Mouse (Mus musculus) bone marrow macrophage, adult 2 months (primary cell): ENCODE measurements around the gene Mlxip. TPM values are rescaled to one million over a fixed set of nuclear protein-coding genes. Genes with fewer than 3 reads are reported as not detected.

Experiments
- H3K27ac ChIP-seq: 2 replicates; pipeline ENCODE4 v1.5.1; 2012; ENCODE audit warnings: low read depth, low read length; ENCODE audit not compliant: insufficient read depth
- H3K4me1 ChIP-seq: 2 replicates; pipeline ENCODE4 v1.6.1; 2012; ENCODE audit warnings: low read length; ENCODE audit not compliant: control insufficient read depth, insufficient read depth
- H3K4me3 ChIP-seq: 2 replicates; pipeline ENCODE4 v1.5.1; 2012; ENCODE audit warnings: mild to moderate bottlenecking, low read length, moderate library complexity; ENCODE audit not compliant: insufficient read depth
- CTCF ChIP-seq: IDR thresholded peaks from 2 replicates; pipeline ENCODE4 v1.5.1; 2012; ENCODE audit warnings: low read depth, mild to moderate bottlenecking, low read length, moderate library complexity
- POLR2A ChIP-seq: IDR thresholded peaks from 2 replicates; pipeline ENCODE4 v1.6.1; 2012; ENCODE audit warnings: mild to moderate bottlenecking, low read depth, low read length, borderline replicate concordance
- polyA plus RNA-seq: library from polyadenylated mRNA; stranded (reverse); fragments of >200 nt; gene quantifications from 2 replicates; pipeline ENCODE4 v1.2.4, GENCODE M21; 2012; ENCODE audit not compliant: missing spikeins, insufficient read depth, insufficient read length

Gene Mlxip
- polyA plus RNA-seq, result 41.0 and 44.8 TPM in 2 replicates

DNA sequence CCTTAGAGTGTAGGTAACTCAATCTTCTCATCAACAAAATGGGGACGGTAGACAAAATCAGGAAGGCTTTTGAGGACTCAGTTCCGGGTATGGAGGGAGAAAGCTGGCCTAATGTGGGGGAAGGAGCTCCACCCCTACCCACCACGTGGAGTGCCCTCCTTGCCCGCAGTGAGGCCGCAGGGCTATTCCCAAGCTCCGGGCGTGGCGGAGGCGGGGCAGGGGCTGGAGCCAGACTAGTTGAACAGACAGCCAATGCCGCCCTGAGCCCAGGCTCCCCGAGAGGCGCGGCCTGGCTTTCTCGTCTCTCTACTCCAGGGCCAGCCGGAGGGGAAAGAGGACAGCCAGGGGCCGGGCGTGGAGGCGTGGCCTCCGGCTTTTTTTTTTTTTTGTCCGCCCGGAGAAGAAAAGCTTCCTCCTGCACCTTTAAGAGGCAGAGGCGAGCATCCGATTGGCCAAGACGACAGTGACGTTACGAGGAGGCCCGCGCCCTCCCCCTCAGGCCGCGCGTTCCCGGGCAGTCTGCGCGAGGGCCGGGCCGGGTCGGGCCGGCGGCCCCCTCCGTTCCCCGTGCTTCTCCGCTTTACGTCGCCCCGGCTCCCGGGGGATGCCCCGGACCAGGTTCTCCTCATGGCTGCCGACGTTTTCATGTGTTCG lies at the start of gene Mlxip:
Gene Mlxip (plus strand): TSS at position 496 of the 654 bp plus-strand sequence.
- Histone ChIP-seq H3K4me3 (peak within 1 kb of the TSS; percentile 75), H3K4me1 (peaks cover 29% of the 10 kb centered on the region), H3K27ac (peak within 1 kb of the TSS; percentile 97)
- no peak for TF ChIP-seq CTCF
- TF ChIP-seq POLR2A, result peak; percentile 96

DNA sequence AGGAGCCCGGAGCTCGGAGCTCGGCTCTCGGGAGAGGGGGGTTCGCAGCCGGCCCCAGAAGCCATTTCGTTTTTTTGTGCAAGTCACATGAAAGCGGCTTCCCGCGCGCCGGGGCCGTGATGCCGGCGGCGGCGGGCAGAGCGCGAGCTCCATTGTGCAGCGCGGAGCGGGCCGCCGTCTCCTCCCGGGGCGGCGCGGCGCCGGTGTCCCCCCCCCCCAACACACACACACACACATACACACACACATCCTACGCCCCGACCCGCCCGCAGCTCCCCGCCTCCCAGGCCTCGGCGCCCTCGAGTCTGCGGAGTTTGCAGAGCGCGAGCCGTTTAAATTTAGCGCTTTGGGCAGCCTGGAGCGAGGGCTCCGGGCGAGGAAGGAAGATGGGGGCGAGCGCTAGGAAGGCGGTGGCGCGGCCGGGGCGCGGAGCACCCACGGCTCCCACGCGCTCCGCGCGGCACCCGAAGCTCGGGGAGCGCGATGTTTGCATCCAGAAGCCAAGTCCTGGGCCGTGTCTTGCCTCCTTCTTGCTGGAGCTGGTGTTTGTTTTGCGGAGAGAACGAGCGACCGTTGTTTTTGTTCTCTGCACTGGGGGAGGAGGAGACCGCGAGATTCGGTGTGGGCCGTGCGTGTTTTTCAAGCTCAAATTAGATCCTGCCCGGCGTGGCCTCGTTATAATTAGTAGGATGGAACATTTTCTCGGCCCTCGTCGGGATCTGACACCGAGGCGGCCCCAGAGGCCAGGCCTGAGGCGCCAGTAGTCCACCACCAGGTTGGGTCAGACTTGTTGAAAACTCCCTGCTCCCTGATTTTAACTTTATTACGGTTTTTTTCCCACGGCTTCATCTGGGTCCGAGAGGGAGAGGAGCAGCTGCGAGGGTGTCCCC lies 49.4 kb upstream of the Mlxip start:
- peak overlapping the region; percentile 41 for H3K27ac ChIP-seq
- TF ChIP-seq POLR2A (no peak), CTCF (no peak)

DNA sequence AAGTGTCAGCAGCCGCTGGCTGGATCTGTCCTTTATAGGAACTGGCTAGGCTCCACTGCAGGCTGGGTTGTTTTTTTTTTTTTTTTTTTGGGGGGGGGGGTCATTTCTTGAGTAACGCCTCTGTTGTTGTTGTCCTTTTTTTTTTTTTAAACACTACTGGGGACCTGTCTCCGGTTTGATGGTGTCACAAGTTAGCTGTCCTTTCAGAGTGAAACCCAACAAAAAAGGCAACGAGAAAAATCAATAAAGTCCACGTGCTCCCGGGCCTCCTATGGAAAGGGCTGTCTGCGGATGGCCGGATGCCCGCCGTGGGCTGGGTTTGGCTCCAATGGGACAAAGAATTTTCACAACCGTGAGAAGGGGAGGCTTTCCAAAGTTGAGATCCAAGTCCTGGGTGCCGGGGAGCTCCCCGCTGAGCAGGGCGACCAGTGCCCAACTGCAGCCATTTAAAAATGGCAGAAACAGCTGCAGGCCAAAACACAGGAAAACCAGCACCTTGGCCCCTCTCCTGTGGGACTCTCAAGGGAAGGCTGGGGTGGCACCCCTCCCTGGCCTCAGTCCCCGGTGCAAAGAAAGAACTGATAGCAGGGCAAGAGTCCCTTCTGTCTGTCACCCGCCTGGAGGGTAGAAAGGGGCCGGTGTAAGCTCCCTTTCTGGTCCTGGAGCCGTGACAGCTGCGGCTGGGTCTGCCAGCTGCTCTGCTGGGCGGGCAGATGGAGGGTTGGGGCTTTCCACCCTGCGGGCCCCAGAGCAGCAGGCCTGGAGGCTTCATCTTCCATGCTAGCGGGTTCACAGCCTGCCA lies 48.5 kb upstream of the Mlxip start:
- H3K4me3 ChIP-seq, result peak overlapping the region; percentile 80
- H3K4me1 ChIP-seq, result peaks cover 3% of the 10 kb centered on the region; the same call in 1 of the 2 replicates

More for the DNA sequence above, 49.4 kb upstream of the Mlxip start:
- peaks cover 3% of the 10 kb centered on the region; the same call in 1 of the 2 replicates for H3K4me1 ChIP-seq
- H3K4me3 ChIP-seq, result peak overlapping the region; percentile 80

DNA sequence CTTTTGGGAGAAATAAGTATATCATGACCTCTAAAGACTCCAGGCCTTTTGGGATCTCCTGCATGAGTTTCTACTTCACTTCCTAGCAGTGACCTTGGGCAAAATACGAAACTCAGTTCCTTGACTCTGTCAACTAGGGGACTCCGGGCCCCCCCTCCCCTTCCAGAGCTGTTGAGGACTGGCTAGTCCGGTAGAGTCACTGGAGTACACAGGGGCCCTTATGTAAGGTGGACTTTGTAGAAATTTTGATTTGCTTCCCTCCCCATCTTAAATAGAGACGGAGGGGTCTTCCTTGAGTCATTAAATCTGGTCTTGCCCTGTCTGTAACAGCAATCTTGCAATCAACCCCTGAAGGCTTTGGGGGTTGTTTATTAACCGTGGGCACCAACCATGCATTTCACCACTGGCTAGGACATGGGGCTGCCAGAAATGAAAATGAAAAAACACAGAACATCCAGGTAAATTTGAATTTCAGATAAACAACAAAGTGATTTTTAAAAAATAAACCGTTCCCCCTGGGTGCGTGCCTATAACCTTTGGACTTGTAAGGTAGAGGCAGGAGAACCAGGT lies 47.8 kb upstream of the Mlxip start:
- TF ChIP-seq POLR2A, result no peak
- no peak for TF ChIP-seq CTCF
- no peak overlapping the region for H3K27ac ChIP-seq
- no peak overlapping the region for H3K4me3 ChIP-seq
- peaks cover 3% of the 10 kb centered on the region; the same call in 1 of the 2 replicates for H3K4me1 ChIP-seq

More for the DNA sequence above, 48.5 kb upstream of the Mlxip start:
- no peak for TF ChIP-seq CTCF
- no peak for TF ChIP-seq POLR2A
- no peak overlapping the region for H3K27ac ChIP-seq

DNA sequence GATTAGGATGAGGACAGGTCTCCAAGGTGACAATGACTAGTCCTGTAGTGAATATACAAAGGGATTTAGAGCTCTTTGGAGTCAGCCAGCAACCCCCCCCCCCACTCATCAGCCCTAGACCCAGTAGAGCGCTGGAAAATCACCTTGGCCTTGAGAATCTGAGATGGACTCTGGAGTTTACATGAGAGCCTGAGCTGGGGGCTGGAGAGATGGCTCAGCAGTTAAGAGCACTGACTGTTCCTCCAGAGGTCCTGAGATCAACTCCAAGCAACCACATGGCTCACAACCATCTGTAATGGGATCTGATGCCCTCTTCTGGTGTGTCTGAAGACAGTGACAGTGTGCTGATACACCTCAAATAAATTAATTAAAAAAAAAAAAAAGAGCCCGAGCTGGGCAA lies 46.6 kb upstream of the Mlxip start:
- H3K4me3 ChIP-seq, result no peak overlapping the region
- TF ChIP-seq POLR2A (no peak), CTCF (no peak)
- no peak overlapping the region for H3K27ac ChIP-seq
- peaks cover 3% of the 10 kb centered on the region; the same call in 1 of the 2 replicates for H3K4me1 ChIP-seq

DNA sequence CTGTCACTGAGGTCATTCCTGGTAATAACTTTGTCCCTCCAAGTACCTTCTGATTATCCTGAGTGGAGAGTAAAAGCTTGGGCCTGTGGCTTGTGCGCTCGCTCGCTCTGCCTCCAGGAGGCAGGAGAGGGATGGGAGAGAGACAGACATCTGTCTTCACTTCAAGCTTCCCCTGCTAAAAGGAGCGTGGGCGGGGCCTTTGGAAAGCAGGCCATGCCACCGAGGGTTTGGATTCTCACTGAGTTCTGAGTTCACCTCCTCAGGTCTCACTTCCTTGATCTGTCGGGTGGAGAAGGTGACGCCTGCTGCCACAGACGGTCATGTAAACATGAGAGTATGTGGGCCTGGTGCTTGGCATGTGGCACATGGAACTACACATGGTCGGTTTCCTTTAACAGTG lies 44.2 kb upstream of the Mlxip start:
- no peak for TF ChIP-seq CTCF
- no peak for TF ChIP-seq POLR2A
- Histone ChIP-seq H3K27ac (no peak overlapping the region), H3K4me1 (no peaks in the 10 kb centered on the region), H3K4me3 (no peak overlapping the region)

DNA sequence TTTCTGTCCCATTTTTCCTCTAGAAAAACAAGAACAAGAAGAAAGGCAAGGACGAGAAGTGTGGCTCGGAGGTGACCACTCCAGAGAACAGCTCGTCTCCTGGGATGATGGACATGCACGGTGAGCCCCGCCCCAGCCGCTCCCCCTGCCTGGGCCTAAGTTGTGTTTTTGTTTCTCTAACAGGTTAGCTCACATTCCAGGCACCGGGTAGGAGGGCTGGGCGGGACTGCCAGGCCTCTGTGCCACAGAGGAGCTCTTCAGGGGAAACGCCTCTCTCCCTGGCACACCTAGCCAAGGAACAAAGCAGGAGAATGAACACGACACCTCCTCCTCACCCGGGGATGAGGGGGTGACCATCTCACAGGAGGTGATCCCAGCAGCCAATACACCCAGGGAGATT lies 38.7 kb upstream of the Mlxip start:
- no peak for TF ChIP-seq POLR2A
- no peak for TF ChIP-seq CTCF
- no peak overlapping the region for H3K27ac ChIP-seq
- no peak overlapping the region for H3K4me3 ChIP-seq
- no peaks in the 10 kb centered on the region for H3K4me1 ChIP-seq

DNA sequence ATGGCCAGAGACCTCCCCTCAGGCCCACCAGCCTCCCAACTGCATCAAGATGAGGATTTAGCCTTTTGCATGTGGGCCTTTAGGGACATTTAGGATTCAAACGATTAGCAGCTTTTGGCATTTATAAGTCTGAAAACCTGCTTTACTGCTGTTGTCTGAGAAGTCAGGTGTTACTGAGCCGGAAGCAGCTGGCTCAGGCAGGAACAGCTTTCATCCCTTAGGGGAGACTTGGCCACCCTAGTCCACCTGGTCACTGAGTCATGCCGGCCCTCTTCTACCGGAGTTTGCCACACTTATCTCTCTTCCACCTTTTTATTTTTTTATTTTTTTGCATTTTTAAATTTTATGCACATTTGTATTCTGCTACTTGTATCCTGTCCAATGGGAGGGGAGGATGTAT lies 37.3 kb upstream of the Mlxip start:
- Histone ChIP-seq H3K27ac (no peak overlapping the region), H3K4me1 (no peaks in the 10 kb centered on the region)
- TF ChIP-seq POLR2A (no peak), CTCF (no peak)

DNA sequence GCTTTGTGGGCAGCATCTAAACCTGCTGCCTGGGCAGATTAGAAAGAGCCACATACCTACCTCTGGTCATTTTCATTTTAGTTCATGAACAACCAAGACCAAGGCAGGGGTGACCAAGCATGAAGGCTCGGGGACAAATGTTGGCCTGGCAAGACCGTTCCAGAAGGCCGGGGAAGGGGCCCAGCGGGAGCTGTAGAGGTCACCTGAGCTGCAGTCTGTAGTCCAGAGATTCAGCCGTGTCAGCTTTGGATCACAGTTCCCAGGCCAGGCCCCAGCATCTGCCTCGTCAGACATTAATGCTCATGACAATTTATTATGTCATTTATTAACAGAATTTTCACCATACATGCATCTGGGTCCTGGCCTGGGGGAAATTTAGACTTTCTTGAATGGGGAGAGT lies 35.2 kb upstream of the Mlxip start:
- no peak overlapping the region for H3K4me3 ChIP-seq
- no peak overlapping the region for H3K27ac ChIP-seq
- peaks cover 4% of the 10 kb centered on the region for H3K4me1 ChIP-seq
- TF ChIP-seq CTCF (no peak), POLR2A (no peak)

More for the DNA sequence above, 37.3 kb upstream of the Mlxip start:
- no peak overlapping the region for H3K4me3 ChIP-seq
